Mouse (Mus musculus): Measurements from ENCODE around the gene 4931440F15Rik. TPM values are rescaled to one million over a fixed set of nuclear protein-coding genes. Genes with fewer than 3 reads are reported as not detected.

The 4931440F15Rik gene
- polyA plus RNA-seq, 1 experiment: 0.70 TPM

DNA sequence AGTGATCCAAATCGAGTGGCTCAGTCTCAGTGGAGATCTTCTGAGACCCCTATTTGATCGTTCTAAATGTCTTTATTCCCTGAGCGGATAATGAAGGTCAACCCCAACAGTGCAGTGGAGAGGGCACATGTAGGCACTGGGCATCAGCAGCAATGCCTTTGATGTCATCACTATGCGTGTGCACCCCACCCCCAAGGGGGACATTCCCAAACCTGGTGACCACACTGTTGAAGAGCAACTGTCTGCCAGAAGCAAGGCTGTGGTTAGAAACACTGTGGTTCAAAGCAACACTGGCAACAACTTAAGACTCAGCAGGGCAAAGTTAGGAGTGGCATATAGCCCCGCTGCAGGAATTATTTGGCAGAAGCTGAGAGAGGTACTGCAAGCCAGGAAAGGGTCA, 18.1 kb downstream of the 4931440F15Rik start:
- H3K4me1 ChIP-seq (ENCODE audit: control insufficient read depth, insufficient read depth, low read length): peaks cover 42% of the 10 kb centered on the region

GRCm38 (mm10) chr11:29801432-29802427, 23.7 kb downstream of the 4931440F15Rik start:
- TF ChIP-seq POLR2A (IDR thresholded peaks at IDR 0.05; ENCODE audit: borderline replicate concordance, low read depth, low read length): no peak
- no peak for TF ChIP-seq CTCF (IDR thresholded peaks at IDR 0.05; ENCODE audit: low read depth, low read length)
- H3K4me1 ChIP-seq (ENCODE audit: control insufficient read depth, insufficient read depth, low read length): peaks cover 24% of the 10 kb centered on the region
- H3K4me3 ChIP-seq (ENCODE audit: insufficient read depth, low read length): no peak overlapping the region
- H3K27ac ChIP-seq (ENCODE audit: insufficient read depth, low read depth, low read length): peak overlapping the region; percentile 36

More for the DNA sequence above, 18.1 kb downstream of the 4931440F15Rik start:
- TF ChIP-seq CTCF (IDR thresholded peaks at IDR 0.05; ENCODE audit: low read depth, low read length): no peak
- no peak for TF ChIP-seq POLR2A (IDR thresholded peaks at IDR 0.05; ENCODE audit: borderline replicate concordance, low read depth, low read length)
- Histone ChIP-seq H3K4me3 (ENCODE audit: insufficient read depth, low read length) (no peak overlapping the region), H3K27ac (ENCODE audit: insufficient read depth, low read depth, low read length) (peak overlapping the region; percentile 94)

DNA sequence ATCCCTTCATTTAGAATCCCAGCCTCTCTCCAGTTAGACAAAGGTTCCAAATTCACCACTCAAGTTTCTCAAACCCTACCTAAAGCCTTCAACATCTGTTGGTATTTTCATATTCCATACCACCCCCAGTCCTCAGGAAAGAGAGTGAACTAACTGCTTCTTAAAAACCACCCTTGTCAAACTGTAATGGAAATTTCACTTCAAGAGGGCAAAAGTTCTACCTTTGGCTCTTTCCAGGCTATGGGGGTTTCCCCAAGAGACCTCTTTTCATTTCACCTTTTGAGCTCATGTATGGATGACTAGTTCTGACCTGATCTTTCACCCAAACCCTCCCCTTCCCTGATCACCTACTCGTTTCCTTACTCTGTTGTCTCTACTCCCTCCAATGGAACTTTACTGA, 25.6 kb downstream of the 4931440F15Rik start:
- Histone ChIP-seq H3K4me1 (ENCODE audit: control insufficient read depth, insufficient read depth, low read length) (peaks cover 17% of the 10 kb centered on the region), H3K27ac (ENCODE audit: insufficient read depth, low read depth, low read length) (no peak overlapping the region), H3K4me3 (ENCODE audit: insufficient read depth, low read length) (no peak overlapping the region)
- TF ChIP-seq POLR2A (IDR thresholded peaks at IDR 0.05; ENCODE audit: borderline replicate concordance, low read depth, low read length) (no peak), CTCF (IDR thresholded peaks at IDR 0.05; ENCODE audit: low read depth, low read length) (no peak)

- Histone ChIP-seq H3K27ac (ENCODE audit: insufficient read depth, low read depth, low read length) (no peak overlapping the region), H3K4me1 (ENCODE audit: control insufficient read depth, insufficient read depth, low read length) (peaks cover 3% of the 10 kb centered on the region; the same call in 1 of the 2 replicates), H3K4me3 (ENCODE audit: insufficient read depth, low read length) (no peak overlapping the region)
- TF ChIP-seq POLR2A (IDR thresholded peaks at IDR 0.05; ENCODE audit: borderline replicate concordance, low read depth, low read length) (no peak), CTCF (IDR thresholded peaks at IDR 0.05; ENCODE audit: low read depth, low read length) (no peak)
Observed at GRCm38 (mm10) chr11:29795106-29795505, 30.4 kb downstream of the 4931440F15Rik start.

- Histone ChIP-seq H3K4me1 (ENCODE audit: control insufficient read depth, insufficient read depth, low read length) (peaks cover 3% of the 10 kb centered on the region; the same call in 1 of the 2 replicates), H3K4me3 (ENCODE audit: insufficient read depth, low read length) (no peak overlapping the region), H3K27ac (ENCODE audit: insufficient read depth, low read depth, low read length) (no peak overlapping the region)
- no peak for TF ChIP-seq POLR2A (IDR thresholded peaks at IDR 0.05; ENCODE audit: borderline replicate concordance, low read depth, low read length)
- no peak for TF ChIP-seq CTCF (IDR thresholded peaks at IDR 0.05; ENCODE audit: low read depth, low read length)
Observed at GRCm38 (mm10) chr11:29794475-29794874, 31.0 kb downstream of the 4931440F15Rik start.

- Histone ChIP-seq H3K4me3 (ENCODE audit: insufficient read depth, low read length) (no peak overlapping the region), H3K4me1 (ENCODE audit: control insufficient read depth, insufficient read depth, low read length) (peaks cover 22% of the 10 kb centered on the region), H3K27ac (ENCODE audit: insufficient read depth, low read depth, low read length) (no peak overlapping the region)
- TF ChIP-seq POLR2A (IDR thresholded peaks at IDR 0.05; ENCODE audit: borderline replicate concordance, low read depth, low read length): no peak
- no peak for TF ChIP-seq CTCF (IDR thresholded peaks at IDR 0.05; ENCODE audit: low read depth, low read length)
Observed at GRCm38 (mm10) chr11:29790796-29791195, 34.7 kb downstream of the 4931440F15Rik start.

- TF ChIP-seq CTCF (IDR thresholded peaks at IDR 0.05; ENCODE audit: low read depth, low read length): no peak
- TF ChIP-seq POLR2A (IDR thresholded peaks at IDR 0.05; ENCODE audit: borderline replicate concordance, low read depth, low read length): no peak
- no peak overlapping the region for H3K4me3 ChIP-seq (ENCODE audit: insufficient read depth, low read length)
- peaks cover 22% of the 10 kb centered on the region for H3K4me1 ChIP-seq (ENCODE audit: control insufficient read depth, insufficient read depth, low read length)
- H3K27ac ChIP-seq (ENCODE audit: insufficient read depth, low read depth, low read length): no peak overlapping the region
Observed at GRCm38 (mm10) chr11:29788921-29789638, 36.4 kb downstream of the 4931440F15Rik start.

- no peak overlapping the region for H3K4me3 ChIP-seq (ENCODE audit: insufficient read depth, low read length)
- TF ChIP-seq POLR2A (IDR thresholded peaks at IDR 0.05; ENCODE audit: borderline replicate concordance, low read depth, low read length) (no peak), CTCF (IDR thresholded peaks at IDR 0.05; ENCODE audit: low read depth, low read length) (no peak)
- no peak overlapping the region for H3K27ac ChIP-seq (ENCODE audit: insufficient read depth, low read depth, low read length)
- H3K4me1 ChIP-seq (ENCODE audit: control insufficient read depth, insufficient read depth, low read length): peaks cover 22% of the 10 kb centered on the region
Observed at GRCm38 (mm10) chr11:29788499-29788898, 37.0 kb downstream of the 4931440F15Rik start.

GRCm38 (mm10) chr11:29787473-29787872, 38.0 kb downstream of the 4931440F15Rik start:
- H3K27ac ChIP-seq (ENCODE audit: insufficient read depth, low read depth, low read length): peak overlapping the region; percentile 81
- TF ChIP-seq CTCF (IDR thresholded peaks at IDR 0.05; ENCODE audit: low read depth, low read length): no peak
- no peak for TF ChIP-seq POLR2A (IDR thresholded peaks at IDR 0.05; ENCODE audit: borderline replicate concordance, low read depth, low read length)

More at GRCm38 (mm10) chr11:29787473-29787872, 38.0 kb downstream of the 4931440F15Rik start:
- peaks cover 24% of the 10 kb centered on the region for H3K4me1 ChIP-seq (ENCODE audit: control insufficient read depth, insufficient read depth, low read length)
- peak overlapping the region; percentile 10 for H3K4me3 ChIP-seq (ENCODE audit: insufficient read depth, low read length)

Measured in bone marrow macrophage, adult 2 months (primary cell).